Mouse (Mus musculus) small intestine, adult 2 months (tissue): Measurements from ENCODE around the gene Zbtb44. TPM values are rescaled to one million over a fixed set of nuclear protein-coding genes. Genes with fewer than 3 reads are reported as not detected.

Source experiments
- H3K27ac ChIP-seq: fragments of 200-500 bp; 2 replicates; pipeline ENCODE4 v1.5.1; 2012; ENCODE audit warnings: low read depth, low read length, control low read depth, inconsistent platforms; ENCODE audit not compliant: insufficient read depth
- H3K27me3 ChIP-seq: fragments of 200-500 bp; 2 replicates; pipeline ENCODE4 v1.6.1; 2012; ENCODE audit warnings: mild to moderate bottlenecking, moderate library complexity, low read length, inconsistent platforms; ENCODE audit not compliant: control insufficient read depth, insufficient read depth
- H3K36me3 ChIP-seq: fragments of 200-500 bp; 2 replicates; pipeline ENCODE4 v1.6.1; 2012; ENCODE audit warnings: mild to moderate bottlenecking, low read length, control low read depth, inconsistent platforms; ENCODE audit not compliant: control insufficient read depth, insufficient read depth
- H3K4me1 ChIP-seq: fragments of 200-500 bp; 2 replicates; pipeline ENCODE4 v1.6.1; 2012; ENCODE audit warnings: low read length, inconsistent platforms, mixed read lengths; ENCODE audit not compliant: control insufficient read depth, insufficient read depth, insufficient read length
- H3K4me3 ChIP-seq: fragments of 200-500 bp; 2 replicates; pipeline ENCODE4 v1.5.1; 2012; ENCODE audit warnings: low read depth, mild to moderate bottlenecking, control low read depth, inconsistent platforms, low read length, moderate library complexity
- CTCF ChIP-seq: fragments of 200-500 bp; IDR thresholded peaks from 2 replicates; pipeline ENCODE4 v1.5.1; 2012; ENCODE audit warnings: low read depth, mild to moderate bottlenecking, control low read depth, inconsistent platforms, low read length, moderate library complexity, mixed read lengths; ENCODE audit not compliant: insufficient replicate concordance, insufficient read length; ENCODE audit errors: extremely low read depth
- POLR2A ChIP-seq: fragments of 200-500 bp; IDR thresholded peaks from 2 replicates; pipeline ENCODE4 v1.6.1; 2012; ENCODE audit warnings: low read depth, mild to moderate bottlenecking, control low read depth, inconsistent platforms, low read length, moderate library complexity
- whole genome bisulfite sequencing: fragments of 180-500 bp; shearing (Covaris S2); methylation state at CpG from one replicate; pipeline ENCODE4 v1.1.7; 2018; 5-methylcytosine and 5-hydroxymethylcytosine counted together
- polyA plus RNA-seq: library from polyadenylated mRNA; depleted of rRNA; stranded (reverse); fragments of >200 nt; gene quantifications from 2 replicates; pipeline ENCODE4 v1.2.3, GENCODE M21; 2012; rRNA removed

Gene Zbtb44
- polyA plus RNA-seq = 2.8 and 5.3 TPM in 2 replicates

GRCm38 (mm10) chr9:31030532-31031413 lies at the start of gene Zbtb44:
Gene Zbtb44 (plus strand): TSS chr9:31030644.
- peak within 1 kb of the TSS; percentile 71 for H3K4me3 ChIP-seq
- H3K27ac ChIP-seq = peak within 1 kb of the TSS; percentile 96
- under 1% methylated on average over 73 of the region's 79 CpGs for WGBS
- TF ChIP-seq POLR2A (no peak; the same call in 1 of the 2 replicates), CTCF (no peak)
- H3K27me3 ChIP-seq = no peaks in the 10 kb centered on the region
- no peaks in the 10 kb centered on the region for H3K36me3 ChIP-seq
- peaks cover 3% of the 10 kb centered on the region; the same call in 1 of the 2 replicates for H3K4me1 ChIP-seq

- 89% methylated on average over 6 of the region's 6 CpGs for WGBS
- Histone ChIP-seq H3K27me3 (no peaks in the 10 kb centered on the region), H3K27ac (no peak overlapping the region), H3K4me3 (no peak overlapping the region), H3K4me1 (no peaks in the 10 kb centered on the region), H3K36me3 (no peaks in the 10 kb centered on the region)
- TF ChIP-seq POLR2A = no peak
- no peak for TF ChIP-seq CTCF
These were observed 44.7 kb upstream of the Zbtb44 start for GRCm38 (mm10) chr9:30985782-30986181.

GRCm38 (mm10) chr9:30993106-30993505 lies 37.3 kb upstream of the Zbtb44 start:
- H3K4me1 ChIP-seq = no peaks in the 10 kb centered on the region
- no peak overlapping the region for H3K4me3 ChIP-seq
- no peak for TF ChIP-seq CTCF
- no peak for TF ChIP-seq POLR2A
- WGBS = 78% methylated on average over 5 of the region's 5 CpGs
- H3K27ac ChIP-seq = no peak overlapping the region
- no peaks in the 10 kb centered on the region for H3K36me3 ChIP-seq
- no peaks in the 10 kb centered on the region; the same call in 1 of the 2 replicates for H3K27me3 ChIP-seq

GRCm38 (mm10) chr9:30996590-30997562 lies 33.6 kb upstream of the Zbtb44 start:
- H3K4me1 ChIP-seq = no peaks in the 10 kb centered on the region
- TF ChIP-seq POLR2A (no peak), CTCF (no peak)
- 79% methylated on average over 12 of the region's 12 CpGs for WGBS

GRCm38 (mm10) chr9:31000641-31001040 lies 29.8 kb upstream of the Zbtb44 start:
- no peaks in the 10 kb centered on the region for H3K4me1 ChIP-seq
- no peak overlapping the region for H3K4me3 ChIP-seq
- no peaks in the 10 kb centered on the region; the same call in 1 of the 2 replicates for H3K27me3 ChIP-seq
- H3K36me3 ChIP-seq = no peaks in the 10 kb centered on the region
- H3K27ac ChIP-seq = no peak overlapping the region
- TF ChIP-seq POLR2A (no peak), CTCF (no peak)
- 71% methylated on average over 10 of the region's 10 CpGs for WGBS

More at GRCm38 (mm10) chr9:30996590-30997562, 33.6 kb upstream of the Zbtb44 start:
- Histone ChIP-seq H3K27ac (no peak overlapping the region), H3K27me3 (no peaks in the 10 kb centered on the region; the same call in 1 of the 2 replicates), H3K4me3 (no peak overlapping the region), H3K36me3 (no peaks in the 10 kb centered on the region)

- TF ChIP-seq CTCF (no peak), POLR2A (no peak)
- 85% methylated on average over 4 of the region's 4 CpGs for WGBS
- Histone ChIP-seq H3K27me3 (no peaks in the 10 kb centered on the region), H3K36me3 (no peaks in the 10 kb centered on the region), H3K4me3 (no peak overlapping the region), H3K4me1 (no peaks in the 10 kb centered on the region), H3K27ac (no peak overlapping the region)
These were observed 27.9 kb upstream of the Zbtb44 start for GRCm38 (mm10) chr9:31002528-31002927.
